Mouse (Mus musculus) embryonic facial prominence, embryonic 10.5 days (tissue): ENCODE measurements around the gene Eif1ax. TPM values are rescaled to one million over a fixed set of nuclear protein-coding genes. Genes with fewer than 3 reads are reported as not detected.

Source experiments
- polyA plus RNA-seq: library from polyadenylated mRNA; unstranded; fragments of >200 nt; fragmentation: Nextera tagmentation; extraction: Ambion mirVana; gene quantifications from 2 replicates; pipeline ENCODE4 v1.2.1, GENCODE M21; 2016

Gene Eif1ax
- polyA plus RNA-seq, 1 experiment from 2014 or later, result 157 TPM

Other genes starting within 250 kb of the Eif1ax start
- 6.7 and 7.0 TPM in 2 replicates for gene Rps6ka3, start 161.9 kb upstream of the Eif1ax start, polyA plus RNA-seq
- 6.6 and 6.8 TPM in 2 replicates for gene Map7d2, start 42.4 kb downstream of the Eif1ax start, polyA plus RNA-seq
- 22.3 and 23.9 TPM in 2 replicates for gene Bclaf3, start 154.5 kb downstream of the Eif1ax start, polyA plus RNA-seq